24 mouse cellular contexts compared by ENCODE assay signal in the genomic region with DNA sequence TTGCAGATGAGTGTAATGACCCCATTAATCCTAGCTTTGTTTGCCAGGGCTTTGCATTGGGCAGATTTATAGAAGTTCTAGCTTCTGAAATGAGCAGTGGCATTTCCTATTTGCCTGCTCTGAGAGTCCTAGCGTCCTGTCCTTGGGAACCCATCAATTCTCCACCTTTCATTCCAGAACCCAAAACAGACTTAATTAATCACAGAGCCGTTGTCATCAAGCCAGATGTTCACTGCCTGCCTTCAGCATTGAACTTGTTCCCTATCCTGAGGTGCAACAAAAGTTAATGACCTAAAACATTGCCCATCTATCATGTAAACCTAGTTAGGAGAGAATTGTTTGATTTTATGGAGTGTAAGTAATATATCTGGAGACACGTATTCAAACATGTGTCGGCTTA.
DNase-seq lines count a peak whose midpoint lies in the region; ATAC-seq and TF ChIP-seq lines count a peak whose summit lies in the region.
"Had no signal": no experiment of that assay in that cellular context is flagged by ENCODE, and none has a peak within 500 bp of the region (broad histone marks: within the 10 kb centered on the region; RNA-seq: fewer than 3 reads in every experiment).

No protein-coding gene starts in this region.

- H3K4me2 ChIP-seq in kidney, postnatal 0 days (ENCODE audit: low read length), result no peak overlapping the region
- H3K4me2 ChIP-seq in midbrain, postnatal 0 days (ENCODE audit: low read depth, low read length, poor library complexity, severe bottlenecking), result no peak overlapping the region
- H3K4me2 ChIP-seq in midbrain, embryonic 16.5 days (ENCODE audit: low read length), result no peak overlapping the region
- H3K4me2 ChIP-seq: embryonic facial prominence, embryonic 12.5 days; forebrain, embryonic 12.5 days; hindbrain, embryonic 15.5 days; intestine, embryonic 15.5 days; midbrain, embryonic 11.5 days had no signal

- no peaks in the 10 kb centered on the region for H3K36me3 ChIP-seq in kidney, postnatal 0 days (ENCODE audit: insufficient read depth, low read length)
- H3K36me3 ChIP-seq in midbrain, postnatal 0 days (ENCODE audit: insufficient read depth, low read length), result no peaks in the 10 kb centered on the region
- no peaks in the 10 kb centered on the region for H3K36me3 ChIP-seq in midbrain, embryonic 16.5 days (ENCODE audit: control insufficient read depth, insufficient read depth, low read length)
- H3K36me3 ChIP-seq: forebrain, embryonic 12.5 days; heart, embryonic 10.5 days; hindbrain, embryonic 15.5 days; intestine, embryonic 15.5 days had no signal

- H3K4me1 ChIP-seq in kidney, postnatal 0 days (replicated peaks; ENCODE audit: insufficient read depth, low read length), result no peaks in the 10 kb centered on the region
- no peaks in the 10 kb centered on the region for H3K4me1 ChIP-seq in midbrain, postnatal 0 days (ENCODE audit: insufficient read depth, low read length)
- no peaks in the 10 kb centered on the region for H3K4me1 ChIP-seq in midbrain, embryonic 16.5 days (ENCODE audit: control insufficient read depth, insufficient read depth, low read length)
- H3K4me1 ChIP-seq: heart, embryonic 10.5 days; intestine, embryonic 15.5 days had no signal

- 25% methylated on average over 4 of the region's 4 CpGs for WGBS in kidney, postnatal 0 days
- 89% methylated on average over 4 of the region's 4 CpGs for WGBS in midbrain, postnatal 0 days
- WGBS in midbrain, embryonic 16.5 days, result 89% methylated on average over 4 of the region's 4 CpGs

- H3K27me3 ChIP-seq in kidney, postnatal 0 days (ENCODE audit: insufficient read depth, low read length), result no peaks in the 10 kb centered on the region
- no peaks in the 10 kb centered on the region for H3K27me3 ChIP-seq in midbrain, postnatal 0 days (ENCODE audit: insufficient read depth, low read length)
- no peaks in the 10 kb centered on the region for H3K27me3 ChIP-seq in midbrain, embryonic 16.5 days (ENCODE audit: control insufficient read depth, insufficient read depth, low read depth, low read length)
- H3K27me3 ChIP-seq: embryonic facial prominence, embryonic 12.5 days; forebrain, embryonic 12.5 days; hindbrain, embryonic 15.5 days; intestine, embryonic 15.5 days had no signal

- no peak for ATAC-seq in kidney, postnatal 0 days (replicated peaks; ENCODE audit: low FRiP score, low read depth)
- no peak for ATAC-seq in midbrain, postnatal 0 days (ENCODE audit: low FRiP score)
- no peak for ATAC-seq in midbrain, embryonic 16.5 days
- ATAC-seq in erythroid progenitor cell, adult 5-6 weeks (replicated peaks; ENCODE audit: low FRiP score, poor library complexity, severe bottlenecking), result no peak
- ATAC-seq: intestine, embryonic 15.5 days; lung, postnatal 0 days had no signal

- H3K9me3 ChIP-seq in kidney, postnatal 0 days (replicated peaks; ENCODE audit: low read length), result no peaks in the 10 kb centered on the region
- no peaks in the 10 kb centered on the region for H3K9me3 ChIP-seq in midbrain, postnatal 0 days (ENCODE audit: low read length)
- no peaks in the 10 kb centered on the region for H3K9me3 ChIP-seq in midbrain, embryonic 16.5 days (replicated peaks; ENCODE audit: control insufficient read depth, low read length, poor library complexity, severe bottlenecking)
- H3K9me3 ChIP-seq: embryonic facial prominence, embryonic 12.5 days; forebrain, embryonic 12.5 days; heart, embryonic 10.5 days; hindbrain, embryonic 15.5 days; intestine, embryonic 15.5 days had no signal

- no peak for TF ChIP-seq CTCF in kidney, postnatal 0 days (IDR thresholded peaks at IDR 0.05; ENCODE audit: low read depth)
- TF ChIP-seq CTCF in midbrain, postnatal 0 days (IDR thresholded peaks at IDR 0.05), result no peak

- no peak overlapping the region for H3K9ac ChIP-seq in kidney, postnatal 0 days (ENCODE audit: low read depth, low read length)
- no peak overlapping the region for H3K9ac ChIP-seq in midbrain, postnatal 0 days (replicated peaks; ENCODE audit: low read length, poor library complexity, severe bottlenecking)
- H3K9ac ChIP-seq in midbrain, embryonic 16.5 days (ENCODE audit: low read depth, low read length), result no peak overlapping the region
- H3K9ac ChIP-seq: embryonic facial prominence, embryonic 12.5 days; forebrain, embryonic 12.5 days; hindbrain, embryonic 15.5 days; intestine, embryonic 15.5 days had no signal

- peak; percentile 5 for DNase-seq in adrenal gland, adult 2 months
- no peak for DNase-seq in adrenal gland, postnatal 10 days
- DNase-seq in kidney, postnatal 0 days (ENCODE audit: low spot score), result peak; percentile 21
- no peak for DNase-seq in kidney, adult 8-10 months
- DNase-seq in midbrain, postnatal 0 days (ENCODE audit: low spot score), result peak; percentile 20
- DNase-seq in mesoderm, embryonic 11.5 days (ENCODE audit: low read depth, low spot score), result peak; percentile 63
- DNase-seq: adrenal gland, postnatal 36 days; cerebellum, adult 9-10 months; gastrocnemius, postnatal 10 days; kidney, postnatal 4 days; retina, postnatal 1 day; right cerebral cortex, postnatal 25 days; spleen, adult 18-20 months; thymus, postnatal 14 days had no signal

- H3K27ac ChIP-seq in kidney, postnatal 0 days, result no peak overlapping the region
- no peak overlapping the region for H3K27ac ChIP-seq in midbrain, postnatal 0 days (ENCODE audit: low read depth, low read length)
- H3K27ac ChIP-seq in midbrain, embryonic 16.5 days (ENCODE audit: low read length), result no peak overlapping the region
- H3K27ac ChIP-seq: embryonic facial prominence, embryonic 12.5 days; forebrain, embryonic 12.5 days; heart, embryonic 10.5 days; hindbrain, embryonic 15.5 days; intestine, embryonic 15.5 days; macrophage had no signal

- no peak overlapping the region for H3K4me3 ChIP-seq in kidney, postnatal 0 days (replicated peaks; ENCODE audit: low read depth, low read length)
- no peak overlapping the region for H3K4me3 ChIP-seq in midbrain, postnatal 0 days (ENCODE audit: low read depth, low read length)
- H3K4me3 ChIP-seq in midbrain, embryonic 16.5 days (ENCODE audit: low read depth, low read length), result no peak overlapping the region
- H3K4me3 ChIP-seq: embryonic facial prominence, embryonic 12.5 days; forebrain, embryonic 12.5 days; heart, embryonic 10.5 days; hindbrain, embryonic 15.5 days; intestine, embryonic 15.5 days had no signal

Comparison
In these comparisons a context has a peak if more than half of its experiments do, and no peak if none do; other contexts are left out.
1. DNase-seq: peak in adrenal gland, adult 2 months (single experiment), kidney, postnatal 0 days (single experiment), midbrain, postnatal 0 days (single experiment) and mesoderm, embryonic 11.5 days (single experiment); none in adrenal gland, postnatal 10 days (single experiment) and kidney, adult 8-10 months (0 of 2).